24 mouse cellular contexts compared by ENCODE assay signal in the genomic region with DNA sequence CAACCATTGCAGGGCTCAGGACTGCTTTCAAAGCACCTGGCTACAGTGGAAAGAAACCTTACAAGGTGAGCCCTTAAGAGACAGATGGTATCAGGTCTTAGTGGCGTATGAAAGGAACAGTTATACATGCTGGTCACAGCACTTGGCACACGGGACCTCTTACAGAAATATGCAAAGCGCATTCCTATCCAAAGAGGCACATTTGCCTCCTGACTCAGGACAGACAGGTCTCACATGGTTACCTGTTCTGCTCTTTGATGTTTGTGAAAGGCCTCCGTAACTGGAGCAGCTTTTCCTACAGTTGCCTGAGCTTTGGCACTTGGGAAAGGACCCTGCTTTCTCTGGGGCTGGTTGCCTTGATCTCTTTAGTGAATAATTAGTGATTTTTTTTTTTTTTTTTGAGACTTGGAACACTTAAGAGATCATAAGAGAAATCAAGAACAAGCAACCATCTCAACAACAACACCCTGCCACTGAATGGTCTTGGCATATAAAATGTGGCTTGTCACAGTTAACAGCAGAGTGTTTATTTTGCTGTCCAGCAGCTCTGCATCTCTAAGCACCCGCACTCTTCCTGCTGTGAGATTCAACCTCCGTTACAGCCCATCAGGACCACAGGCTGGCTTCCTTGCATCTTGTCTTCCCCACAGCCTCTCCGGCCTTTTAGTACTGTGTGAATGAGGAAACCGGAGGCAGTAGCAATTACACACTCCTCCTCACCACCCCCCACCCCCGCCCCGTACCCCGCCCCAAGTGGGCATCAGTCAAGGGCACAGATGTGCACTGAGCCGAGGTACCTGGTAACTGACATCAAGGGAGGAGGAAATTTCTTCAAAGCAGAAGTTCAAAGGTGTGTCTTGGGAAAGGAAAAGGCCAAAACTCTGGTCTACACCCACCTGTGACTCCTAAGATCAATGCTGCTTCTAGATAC. TPM values are rescaled to one million over a fixed set of nuclear protein-coding genes. Genes with fewer than 3 reads are reported as not detected.
A peak's percentile ranks its signal among the peaks of the same experiment; 100 is the strongest.
DNase-seq lines count a peak whose midpoint lies in the region; ATAC-seq and TF ChIP-seq lines count a peak whose summit lies in the region.
"Had no signal": no experiment of that assay in that cellular context is flagged by ENCODE, and none has a peak within 500 bp of the region (broad histone marks: within the 10 kb centered on the region; RNA-seq: fewer than 3 reads in every experiment).

No protein-coding gene starts in this region.

- no peak overlapping the region for H3K4me3 ChIP-seq in hindbrain, embryonic 14.5 days (replicated peaks; ENCODE audit: low read length)
- no peak overlapping the region for H3K4me3 ChIP-seq in hindbrain, embryonic 16.5 days (ENCODE audit: low read length)
- no peak overlapping the region for H3K4me3 ChIP-seq in layer of hippocampus, adult 2 months
- H3K4me3 ChIP-seq in CH12.LX (replicated peaks in 1 of 3; ENCODE audit: low read depth in 2 of 3, low read length in 2 of 3, poor library complexity in 1 of 3) (no peak overlapping the region), ES-Bruce4 (ENCODE audit: low read depth, low read length) (no peak overlapping the region)
- H3K4me3 ChIP-seq: embryonic facial prominence, embryonic 12.5 days; heart, embryonic 15.5 days; liver, embryonic 12.5 days had no signal

- peaks cover 18% of the 10 kb centered on the region for H3K4me1 ChIP-seq in hindbrain, embryonic 14.5 days (replicated peaks; ENCODE audit: control insufficient read depth, insufficient read depth, low read length)
- H3K4me1 ChIP-seq in hindbrain, embryonic 16.5 days (ENCODE audit: control insufficient read depth, insufficient read depth, low read depth, low read length): peaks cover 6% of the 10 kb centered on the region; the same call in 1 of the 2 replicates
- peaks cover 11 to 51% of the 10 kb centered on the region in 2 experiments for H3K4me1 ChIP-seq in CH12.LX (ENCODE audit: control insufficient read depth in 1 of 2, insufficient read depth in 2 of 2)
- H3K4me1 ChIP-seq in ES-Bruce4 (ENCODE audit: control insufficient read depth, insufficient read depth, low read length): peaks cover 8% of the 10 kb centered on the region
- H3K4me1 ChIP-seq: heart, embryonic 15.5 days had no signal

- H3K27me3 ChIP-seq in hindbrain, embryonic 14.5 days (ENCODE audit: control insufficient read depth, insufficient read depth, low read length): no peaks in the 10 kb centered on the region
- no peaks in the 10 kb centered on the region for H3K27me3 ChIP-seq in hindbrain, embryonic 16.5 days (replicated peaks; ENCODE audit: control insufficient read depth, insufficient read depth, low read length)
- no peaks in the 10 kb centered on the region for H3K27me3 ChIP-seq in CH12.LX (replicated peaks)
- no peaks in the 10 kb centered on the region for H3K27me3 ChIP-seq in ES-Bruce4 (ENCODE audit: control insufficient read depth, insufficient read depth, low read length, poor library complexity, severe bottlenecking)
- H3K27me3 ChIP-seq: embryonic facial prominence, embryonic 12.5 days; heart, embryonic 15.5 days; liver, embryonic 12.5 days had no signal

- no peak for TF ChIP-seq POLR2A in CH12.LX (IDR thresholded peaks at IDR 0.05; ENCODE audit: low read depth, low read length)
- TF ChIP-seq POLR2A in ES-Bruce4 (IDR thresholded peaks at IDR 0.05; ENCODE audit: insufficient read depth, low read length): no peak

- TF ChIP-seq EP300 in CH12.LX (IDR thresholded peaks at IDR 0.05; ENCODE audit: low read length) (no peak), ES-Bruce4 (IDR thresholded peaks at IDR 0.05; ENCODE audit: insufficient read depth, low read depth, low read length) (0 out of 2 replicates have a peak, but pooled peaks have one; percentile 38)

- H3K9me3 ChIP-seq in hindbrain, embryonic 14.5 days (ENCODE audit: control insufficient read depth, low read length): no peaks in the 10 kb centered on the region
- no peaks in the 10 kb centered on the region for H3K9me3 ChIP-seq in hindbrain, embryonic 16.5 days (ENCODE audit: control insufficient read depth, low read length)
- H3K9me3 ChIP-seq in CH12.LX (replicated peaks; ENCODE audit: low read length) (no peaks in the 10 kb centered on the region), ES-Bruce4 (replicated peaks; ENCODE audit: control insufficient read depth, insufficient read depth, low read length, poor library complexity, severe bottlenecking) (no peaks in the 10 kb centered on the region)
- H3K9me3 ChIP-seq: embryonic facial prominence, embryonic 12.5 days; heart, embryonic 15.5 days; liver, embryonic 12.5 days had no signal

- H3K36me3 ChIP-seq in hindbrain, embryonic 14.5 days (replicated peaks; ENCODE audit: control insufficient read depth, insufficient read depth): no peaks in the 10 kb centered on the region
- H3K36me3 ChIP-seq in hindbrain, embryonic 16.5 days (ENCODE audit: control insufficient read depth, insufficient read depth, low read length): no peaks in the 10 kb centered on the region
- peaks cover 0 to 4% of the 10 kb centered on the region in 2 experiments for H3K36me3 ChIP-seq in CH12.LX (replicated peaks in 1 of 2; ENCODE audit: control insufficient read depth in 1 of 2, insufficient read depth in 1 of 2, low read length in 1 of 2)
- no peaks in the 10 kb centered on the region for H3K36me3 ChIP-seq in ES-Bruce4 (ENCODE audit: control insufficient read depth, insufficient read depth, low read length, poor library complexity, severe bottlenecking)
- H3K36me3 ChIP-seq: heart, embryonic 15.5 days; liver, embryonic 12.5 days had no signal

- no peak overlapping the region for H3K4me2 ChIP-seq in hindbrain, embryonic 14.5 days (replicated peaks)
- H3K4me2 ChIP-seq in hindbrain, embryonic 16.5 days (ENCODE audit: low read length): no peak overlapping the region
- H3K4me2 ChIP-seq in CH12.LX (ENCODE audit: insufficient read depth, low read depth, poor library complexity, severe bottlenecking): no peak overlapping the region
- H3K4me2 ChIP-seq: embryonic facial prominence, embryonic 12.5 days; heart, embryonic 15.5 days; liver, embryonic 12.5 days had no signal

- H3K9ac ChIP-seq in hindbrain, embryonic 14.5 days: no peak overlapping the region
- no peak overlapping the region; the same call in 1 of the 2 replicates for H3K9ac ChIP-seq in hindbrain, embryonic 16.5 days (ENCODE audit: low read depth, low read length)
- H3K9ac ChIP-seq in CH12.LX (ENCODE audit: insufficient read depth, low read depth) (no peak overlapping the region), ES-Bruce4 (ENCODE audit: low read depth, poor library complexity, severe bottlenecking) (no peak overlapping the region)
- H3K9ac ChIP-seq: embryonic facial prominence, embryonic 12.5 days; heart, embryonic 15.5 days; liver, embryonic 12.5 days; liver, postnatal 0 days had no signal

- peaks cover 14% of the 10 kb centered on the region for H3K79me2 ChIP-seq in CH12.LX (replicated peaks; ENCODE audit: control insufficient read depth, extremely low read depth, insufficient read depth, poor library complexity, severe bottlenecking)

- DNase-seq in hindbrain, embryonic 14.5 days (ENCODE audit: low spot score): no peak
- no peak for DNase-seq in layer of hippocampus, adult 2 months (ENCODE audit: low spot score in 2 of 2)
- no peak for DNase-seq in layer of hippocampus, postnatal 25 days (ENCODE audit: extremely low spot score in 1 of 2, low spot score in 1 of 2)
- DNase-seq in CH12.LX (ENCODE audit: extremely low read depth): no peak
- DNase-seq in frontal cortex, postnatal 25 days (ENCODE audit: low spot score in 2 of 2): no peak
- DNase-seq: adrenal gland, postnatal 25 days; cerebellum, adult 11-12 months; cerebellum, adult 9-11 months; embryo, embryonic 11 days; gastrocnemius, postnatal 14 days; kidney, adult 18-20 months; kidney, postnatal 25 days; layer of hippocampus, postnatal 36 days; left cerebral cortex, postnatal 4 days; liver, postnatal 0 days; midbrain, embryonic 14.5 days; thymus, adult 2 months; thymus, postnatal 36 days had no signal

- no peak for TF ChIP-seq RAD21 in CH12.LX (IDR thresholded peaks at IDR 0.05; ENCODE audit: low read depth, low read length)

- 38% methylated on average over 12 of the region's 12 CpGs for WGBS in hindbrain, embryonic 14.5 days
- WGBS in hindbrain, embryonic 16.5 days: 39% methylated on average over 12 of the region's 12 CpGs

- peak; percentile 37; the same call in 1 of the 2 replicates for ATAC-seq in hindbrain, embryonic 14.5 days (ENCODE audit: low FRiP score)
- ATAC-seq in hindbrain, embryonic 16.5 days: no peak
- ATAC-seq: CD4-positive, CD25-positive, alpha-beta regulatory T cell, adult 4 months; liver, embryonic 12.5 days; liver, postnatal 0 days had no signal

- H3K27ac ChIP-seq in hindbrain, embryonic 14.5 days: no peak overlapping the region
- no peak overlapping the region for H3K27ac ChIP-seq in hindbrain, embryonic 16.5 days (ENCODE audit: low read depth, low read length)
- peak overlapping the region; percentile 10; the same call in 1 of the 2 replicates for H3K27ac ChIP-seq in layer of hippocampus, adult 2 months
- H3K27ac ChIP-seq in CH12.LX (ENCODE audit: insufficient read depth, low read depth): no peak overlapping the region
- peak overlapping the region; percentile 74 for H3K27ac ChIP-seq in ES-Bruce4 (ENCODE audit: insufficient read depth, low read length)
- H3K27ac ChIP-seq: embryonic facial prominence, embryonic 12.5 days; heart, embryonic 15.5 days; liver, embryonic 12.5 days had no signal

- in situ Hi-C loops in CH12.LX (cut with MboI; ENCODE audit: low pct_ligation_motif_present, low pct_unique_long_range_greater_than_20kb, low sequenced_read_pairs): no loop called here

- dilution Hi-C loops in CH12.LX (cut with MboI; ENCODE audit: extremely low pct_ligation_motif_present, extremely low pct_unique_long_range_greater_than_20kb, low sequenced_read_pairs): no loop called here

- no peak for TF ChIP-seq CTCF in layer of hippocampus, adult 2 months (conservative IDR thresholded peaks at IDR 0.05)
- TF ChIP-seq CTCF in CH12.LX (conservative IDR thresholded peaks at IDR 0.05 in 1 of 2, IDR thresholded peaks at IDR 0.05 in 1 of 2; ENCODE audit: low read depth in 2 of 2, low read length in 2 of 2) (no peak), ES-Bruce4 (IDR thresholded peaks at IDR 0.05; ENCODE audit: low read depth, low read length) (no peak)

TF ChIP-seq in CH12.LX, 34 proteins besides CTCF, POLR2A, EP300 and RAD21:
- TF ChIP-seq MAZ (IDR thresholded peaks at IDR 0.05; ENCODE audit: low read depth, low read length) (no peak), HCFC1 (IDR thresholded peaks at IDR 0.05; ENCODE audit: low read depth, low read length) (no peak), BHLHE40 (IDR thresholded peaks at IDR 0.05; ENCODE audit: low read depth, low read length) (peak; percentile 39)
TF ChIP-seq in CH12.LX: peak in this region for 1.

RNA-seq across cellular contexts. Expression of a gene that starts 41.2 kb away (rescaled TPM):
- 49.3 and 50.0 TPM in 2 replicates for polyA plus RNA-seq in hindbrain, embryonic 14.5 days (2014; fragmentation: Nextera tagmentation; extraction: Ambion mirVana)
- polyA plus RNA-seq in hindbrain, embryonic 16.5 days (2015; fragmentation: Nextera tagmentation; extraction: Ambion mirVana): 37.7 and 40.8 TPM in 2 replicates
- 100 to 1,000 TPM; 334 to 340 TPM for total RNA-seq in layer of hippocampus, adult 2 months (2021)
- total RNA-seq in layer of hippocampus, postnatal 25 days (2021): 100 to 1,000 TPM; 291 to 351 TPM
- 16.1 and 26.0 TPM in 2 replicates for total RNA-seq in CH12.LX (2012; rRNA removed)
- 12.1 and 13.0 TPM in 2 replicates for total RNA-seq in CH12.LX (2014; rRNA removed)
- polyA plus RNA-seq in CH12.LX (2012; ENCODE audit: insufficient read length, low read depth): 3.8 and 3.9 TPM in 2 replicates
- polyA plus RNA-seq in ES-Bruce4 (2011; ENCODE audit: insufficient read depth, insufficient read length, low read depth, missing spikeins): 7.6 and 8.5 TPM in 2 replicates

Comparison
In these comparisons a context has a peak if more than half of its experiments do, and no peak if none do; other contexts are left out.
1. H3K27ac ChIP-seq: peak in layer of hippocampus, adult 2 months (single experiment) and ES-Bruce4 (single experiment); none in hindbrain, embryonic 14.5 days (single experiment), hindbrain, embryonic 16.5 days (single experiment) and CH12.LX (single experiment).